Mouse (Mus musculus): ENCODE results near the gene Apln.
A peak's percentile ranks its signal among the peaks of the same experiment; 100 is the strongest.

GRCm38 (mm10) chrX:47985000-47985619 lies 49.5 kb downstream of the Apln start:
- TF ChIP-seq CTCF (IDR thresholded peaks at IDR 0.05; ENCODE audit: insufficient read depth, low read depth, low read length) (0 out of 2 replicates have a peak, but pooled peaks have one; percentile 21), POLR2A (IDR thresholded peaks at IDR 0.05; ENCODE audit: insufficient read depth, low read depth, low read length) (no peak)

Data from olfactory bulb, adult 2 months (tissue).